Mouse (Mus musculus): ENCODE data around the gene Zfp592.
"Not testable (repeated sequence)": the region's sequence is repeated elsewhere in the genome, so short reads cannot be mapped to it uniquely, and the experiment has no call there.

Zfp592 gene

DNA sequence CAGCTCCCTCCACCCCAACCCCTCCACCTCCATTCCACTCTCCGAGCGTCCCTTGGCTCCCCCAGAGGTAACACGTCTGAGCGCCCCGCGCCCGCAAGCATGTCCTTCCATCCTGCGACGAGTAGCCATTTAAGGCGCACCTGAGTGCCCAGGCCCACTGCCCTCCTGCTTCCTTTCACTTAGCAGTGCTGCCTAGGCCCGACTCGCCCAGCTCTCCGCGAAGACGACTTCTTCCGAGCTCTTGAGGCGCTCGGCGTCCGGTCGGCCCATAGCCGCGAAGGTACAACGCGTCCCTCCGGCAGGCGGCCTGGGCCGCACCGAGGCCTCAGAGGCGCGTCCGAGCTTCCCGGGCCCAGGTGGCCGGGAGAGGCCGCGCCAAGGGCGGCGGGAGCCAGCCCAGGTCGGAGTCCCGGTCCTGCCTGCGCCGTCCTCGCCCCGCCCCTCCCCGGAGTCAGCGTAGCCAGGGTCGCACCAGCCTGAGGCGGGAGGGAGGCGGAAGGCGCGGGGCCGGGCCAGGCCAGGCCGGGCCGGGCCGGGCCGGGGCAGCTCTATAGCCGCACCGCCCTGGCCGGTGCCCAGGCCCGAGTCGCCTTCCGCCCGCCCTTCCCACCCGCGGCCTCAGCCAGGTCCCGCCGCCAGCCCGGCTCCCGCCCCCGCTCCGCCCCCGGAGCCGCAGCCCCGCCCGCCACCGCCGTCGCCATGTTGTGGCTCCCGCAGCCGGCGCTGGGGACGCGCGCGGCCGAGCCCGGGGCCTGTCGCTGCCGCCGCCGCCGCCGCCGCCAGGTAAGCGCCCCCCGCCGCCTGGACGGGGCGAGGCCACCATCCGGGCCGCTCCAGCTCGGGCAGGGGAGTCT lies at the start of gene Zfp592:
Gene Zfp592, plus strand, starts transcription at position 702 of the 854 bp plus-strand sequence.
- peak; percentile 87 for DNase-seq (ENCODE audit: low spot score)

DNA sequence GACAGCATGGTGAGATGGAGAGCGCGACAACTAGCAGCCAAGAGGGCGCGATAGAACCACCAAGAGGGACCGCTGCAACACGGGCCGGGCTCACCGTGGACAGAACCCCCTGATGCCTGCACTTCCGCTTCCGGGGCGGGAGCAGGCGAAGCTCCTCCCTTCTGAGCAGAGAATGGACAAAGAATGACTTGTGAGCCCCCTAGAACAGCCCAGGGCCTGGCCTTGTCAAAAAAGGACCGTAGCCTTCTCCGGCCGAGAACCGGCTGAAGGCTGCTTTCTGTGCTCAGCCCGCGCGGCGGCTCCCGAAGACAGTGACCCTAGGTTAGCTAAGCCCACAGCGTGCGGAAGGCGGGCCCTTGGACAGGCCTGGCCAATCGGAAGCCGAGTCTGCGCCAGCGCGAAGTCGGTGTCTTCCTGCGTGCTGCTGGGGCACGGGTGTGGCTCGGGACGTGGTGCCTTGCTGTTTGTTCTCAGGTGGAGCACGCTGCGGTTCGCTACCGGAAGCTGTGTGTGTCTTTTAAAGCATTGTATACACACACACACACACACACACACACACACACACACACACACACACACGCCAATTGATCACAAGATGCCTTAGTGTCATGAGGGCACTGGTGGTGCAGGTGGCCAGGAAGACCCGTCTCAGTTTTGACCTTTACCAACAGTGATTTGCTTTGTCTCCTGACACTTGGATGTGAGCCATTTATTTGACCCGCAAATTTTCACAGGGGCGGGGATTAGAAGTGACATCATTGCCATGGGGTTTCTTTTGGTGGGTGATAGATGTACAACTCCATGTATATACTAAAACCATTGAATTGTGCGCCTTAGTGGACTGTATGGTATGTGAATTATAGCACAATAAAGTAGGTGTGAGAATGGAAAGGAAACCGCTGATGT lies 45.8 kb upstream of the Zfp592 start, which contains the start of gene Sec11a:
Gene Sec11a, minus strand, starts transcription at position 336 of the 906 bp plus-strand sequence.
- DNase-seq (ENCODE audit: low spot score), result peak; percentile 95

DNA sequence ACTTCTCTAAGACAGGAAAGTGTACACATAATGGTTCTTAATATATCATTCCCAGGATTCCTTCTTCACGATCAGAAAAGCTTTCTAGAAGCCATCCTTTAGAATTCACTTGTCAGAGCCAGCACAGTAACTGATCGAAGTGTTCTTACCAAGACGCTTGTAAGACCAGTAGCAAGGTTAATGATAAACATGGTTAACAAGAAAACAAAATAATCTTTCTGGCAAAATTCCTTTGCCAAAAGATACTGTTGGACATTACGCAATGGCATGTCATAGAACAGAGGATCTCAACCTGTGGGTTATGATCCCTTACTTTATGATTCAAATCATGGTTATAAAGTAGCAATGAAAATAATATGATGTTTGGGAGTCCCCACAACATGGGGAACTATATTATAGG lies 42.0 kb upstream of the Zfp592 start:
- DNase-seq (ENCODE audit: low spot score), result no peak

GRCm38 (mm10) chr7:80952140-80952539 lies 41.3 kb upstream of the Zfp592 start:
- no peak for DNase-seq (ENCODE audit: low spot score)

- no peak for DNase-seq (ENCODE audit: low spot score)
These were observed 39.2 kb upstream of the Zfp592 start for GRCm38 (mm10) chr7:80954251-80954650.

GRCm38 (mm10) chr7:80956891-80957290 lies 36.6 kb upstream of the Zfp592 start:
- DNase-seq (ENCODE audit: low spot score), result no peak

DNA sequence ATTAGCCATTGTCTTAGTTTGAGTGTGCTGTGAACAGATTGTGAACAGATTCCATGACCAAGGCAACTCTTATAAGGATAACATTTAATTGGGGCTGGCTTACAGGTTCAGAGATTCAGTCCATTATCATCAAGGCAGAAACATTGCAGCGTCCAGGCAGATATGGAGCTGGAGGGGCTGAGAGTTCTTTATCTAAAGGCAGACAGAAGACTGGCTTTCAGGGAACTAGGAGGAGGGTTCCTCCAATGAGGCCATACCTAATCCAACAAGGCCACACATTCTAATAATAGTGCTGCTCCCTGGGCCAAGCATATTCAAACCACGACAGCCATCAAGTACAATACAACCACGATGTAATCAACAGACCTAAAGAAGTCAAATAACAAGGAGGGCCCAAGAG lies 34.5 kb upstream of the Zfp592 start:
- no peak for DNase-seq (ENCODE audit: low spot score)

DNA sequence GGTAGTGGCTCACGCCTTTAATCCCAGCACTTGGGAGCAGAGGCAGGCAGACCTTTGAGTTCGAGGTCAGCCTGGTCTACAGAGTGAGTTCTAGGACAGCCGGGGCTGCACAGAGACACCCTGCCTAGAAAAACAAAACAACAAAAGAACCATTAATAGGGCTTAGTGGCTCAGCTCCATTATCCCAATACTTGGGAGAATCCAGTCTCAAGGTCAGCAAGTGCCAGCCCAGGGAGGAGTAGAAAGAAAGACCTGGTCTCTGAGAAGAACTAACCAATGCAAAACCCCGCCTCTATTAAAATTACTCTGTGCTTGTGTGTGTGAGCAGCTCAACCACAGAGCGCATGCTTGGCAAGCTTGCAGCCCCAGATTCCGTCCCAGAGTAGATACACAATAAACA lies 30.7 kb upstream of the Zfp592 start:
- no peak for DNase-seq (ENCODE audit: low spot score)

DNA sequence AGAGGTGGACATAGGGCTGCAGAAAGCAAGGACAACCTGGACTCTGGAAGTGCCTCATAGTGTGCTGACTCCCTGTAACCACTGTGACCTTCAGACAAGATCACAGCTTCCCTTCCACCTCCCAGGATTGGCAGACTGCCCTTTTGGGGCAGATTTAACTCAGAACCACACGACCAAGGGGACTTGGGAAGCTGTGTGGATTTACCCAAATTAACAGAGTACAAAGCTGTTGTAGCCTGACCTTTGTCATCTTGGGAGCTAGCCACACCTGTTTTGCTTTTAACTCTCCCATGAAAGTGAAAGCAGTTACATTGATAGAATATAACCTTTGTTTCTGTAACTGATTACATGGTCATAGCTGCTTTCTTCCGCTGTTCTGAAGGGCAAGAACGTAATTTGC lies 22.6 kb upstream of the Zfp592 start:
- DNase-seq (ENCODE audit: low spot score), result no peak

DNA sequence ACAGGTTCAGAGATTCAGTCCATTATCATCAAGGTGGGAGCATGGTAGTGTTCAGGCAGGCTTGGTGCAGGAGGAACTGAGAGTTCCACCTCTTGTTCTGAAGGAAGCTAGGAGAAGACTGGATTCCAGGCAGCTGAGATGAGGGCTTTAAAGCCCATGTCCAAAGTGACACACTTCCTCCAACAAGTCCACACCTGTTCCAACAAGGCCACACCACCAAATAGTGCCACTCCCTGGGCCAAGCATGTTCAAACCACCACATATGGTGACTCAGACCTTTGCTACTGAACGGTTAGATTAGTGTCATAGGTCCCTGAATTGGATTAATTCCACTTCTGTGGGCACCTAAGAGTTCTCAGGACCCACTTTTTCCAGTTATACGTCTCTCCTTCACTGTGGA lies 22.1 kb upstream of the Zfp592 start:
- no peak for DNase-seq (ENCODE audit: low spot score)

GRCm38 (mm10) chr7:80972082-80972481 lies 21.4 kb upstream of the Zfp592 start:
- DNase-seq (ENCODE audit: low spot score), result no peak

- not testable (repeated sequence) for DNase-seq (ENCODE audit: low spot score)
These were observed 20.4 kb upstream of the Zfp592 start for GRCm38 (mm10) chr7:80972920-80973637.

GRCm38 (mm10) chr7:80973638-80974015 lies 19.9 kb upstream of the Zfp592 start:
- DNase-seq (ENCODE audit: low spot score), result not testable (repeated sequence)

- no peak for DNase-seq (ENCODE audit: low spot score)
These were observed 12.9 kb upstream of the Zfp592 start for GRCm38 (mm10) chr7:80980566-80980965.

GRCm38 (mm10) chr7:80986458-80987187 lies 6.9 kb upstream of the Zfp592 start:
- DNase-seq (ENCODE audit: low spot score), result no peak

DNA sequence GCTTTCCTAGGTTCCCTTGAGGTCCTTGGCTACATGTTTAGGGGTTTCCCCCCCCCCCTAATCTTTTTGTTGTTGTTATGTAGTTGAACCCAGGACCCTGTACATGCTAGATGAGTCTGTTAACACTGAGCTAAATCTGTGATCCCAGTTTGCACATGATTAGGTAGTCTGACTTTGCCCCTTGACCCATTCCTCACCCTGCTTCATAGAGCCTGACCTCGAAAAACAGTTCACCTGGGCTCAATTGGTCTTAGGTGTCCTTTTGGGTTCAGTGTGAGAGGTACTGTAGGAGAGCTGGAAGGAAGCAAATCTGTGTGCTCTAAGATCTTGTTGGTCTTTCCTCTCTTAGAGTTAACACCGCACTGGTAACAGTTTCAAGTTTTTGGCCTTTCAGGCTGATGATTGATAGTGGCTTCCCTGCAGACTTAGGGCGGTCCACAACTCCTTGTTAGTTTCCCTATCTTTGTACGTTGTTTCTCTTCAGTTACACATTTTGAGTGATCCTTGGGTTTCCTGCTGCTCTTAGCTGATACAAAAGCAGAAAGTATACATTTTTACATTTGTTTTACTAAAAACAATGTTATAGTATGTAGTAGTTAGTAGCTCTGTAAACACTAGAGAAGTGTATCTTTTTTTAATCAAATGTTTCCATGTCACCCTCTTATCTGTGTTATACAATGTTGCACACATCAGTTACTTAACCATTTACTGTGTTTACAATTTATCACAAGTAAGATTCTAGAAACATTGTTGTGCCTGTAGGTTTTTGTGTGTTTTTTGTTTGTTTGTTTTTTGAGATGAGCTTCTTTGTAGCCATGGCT lies 5.5 kb upstream of the Zfp592 start:
- no peak for DNase-seq (ENCODE audit: low spot score)

- no peak for DNase-seq (ENCODE audit: low spot score)
These were observed 3.2 kb upstream of the Zfp592 start for GRCm38 (mm10) chr7:80990276-80990675.

GRCm38 (mm10) chr7:80991589-80991988 lies 1.9 kb upstream of the Zfp592 start:
- DNase-seq (ENCODE audit: low spot score), result no peak

GRCm38 (mm10) chr7:80992063-80992462 lies 1.4 kb upstream of the Zfp592 start:
- no peak for DNase-seq (ENCODE audit: low spot score)

DNA sequence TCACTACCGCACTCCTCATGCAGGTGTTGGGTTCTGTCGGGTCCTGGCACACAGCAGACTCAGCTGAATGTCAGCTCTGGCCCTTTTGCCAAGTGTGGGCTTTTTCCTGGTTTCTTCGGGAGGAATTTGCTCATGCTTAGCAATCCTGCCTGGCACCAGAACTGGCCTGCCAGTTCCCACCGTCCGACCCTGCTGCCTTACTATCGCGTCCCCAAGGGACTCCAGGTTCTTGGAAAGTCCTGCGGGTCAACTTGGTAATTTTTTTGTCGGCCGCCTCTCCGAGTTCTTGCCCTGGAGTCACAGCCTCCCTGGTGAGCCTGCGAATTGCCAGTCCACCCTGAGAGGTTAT lies 876 bp upstream of the Zfp592 start:
- peak; percentile 24 for DNase-seq (ENCODE audit: low spot score)

Measured in urinary bladder, postnatal 14 days (tissue).